Mouse (Mus musculus): ENCODE results near the gene Nsmf. TPM values are rescaled to one million over a fixed set of nuclear protein-coding genes. Genes with fewer than 3 reads are reported as not detected.

The Nsmf gene
- polyA plus RNA-seq (2014; fragmentation: Illumina TruSeq; extraction: RNeasy Lipid Tissue Mini Kit (QIAGEN cat#74804)): 3.6 TPM

DNA sequence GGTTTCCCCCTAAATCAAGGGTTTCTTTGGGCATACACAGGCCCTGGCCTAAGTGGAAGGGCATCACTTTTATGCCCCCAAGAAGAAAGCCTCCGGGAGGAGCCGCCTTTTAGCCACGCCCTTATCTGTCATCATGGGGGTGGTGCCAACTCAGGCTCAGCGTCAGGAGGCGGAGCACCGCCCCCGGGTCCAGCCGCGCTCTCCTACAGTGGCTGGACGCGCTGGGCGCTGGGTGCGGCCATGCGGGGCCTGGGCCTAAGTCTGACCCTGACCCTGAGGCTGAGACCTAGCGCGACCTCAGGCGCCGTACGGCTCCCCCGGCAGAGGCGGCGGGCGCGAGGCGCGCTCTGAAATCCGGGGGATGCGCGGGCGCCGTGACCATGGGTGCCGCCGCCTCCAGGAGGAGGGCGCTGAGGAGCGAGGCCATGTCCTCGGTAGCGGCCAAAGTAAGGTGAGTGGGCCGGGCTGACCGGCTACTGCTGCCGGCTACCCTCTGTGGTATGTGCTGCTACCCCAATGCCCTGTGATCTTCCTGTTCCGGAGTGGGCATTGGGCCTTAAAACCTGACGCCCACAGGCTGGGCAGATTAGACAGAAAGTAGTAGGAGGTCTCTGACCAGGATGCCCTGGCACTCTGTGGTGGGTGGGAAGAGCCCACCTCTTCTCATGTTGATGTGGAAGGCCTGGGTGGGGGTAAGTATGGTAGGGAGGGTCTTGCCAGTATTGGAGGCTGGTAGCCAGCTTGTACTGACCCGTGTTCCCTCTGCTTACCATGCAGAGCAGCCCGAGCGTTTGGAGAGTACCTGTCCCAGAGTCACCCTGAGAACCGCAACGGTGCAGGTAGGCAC, at the start of gene Nsmf:
Gene Nsmf (plus strand): TSS at position 135 of the 847 bp plus-strand sequence.

DNA sequence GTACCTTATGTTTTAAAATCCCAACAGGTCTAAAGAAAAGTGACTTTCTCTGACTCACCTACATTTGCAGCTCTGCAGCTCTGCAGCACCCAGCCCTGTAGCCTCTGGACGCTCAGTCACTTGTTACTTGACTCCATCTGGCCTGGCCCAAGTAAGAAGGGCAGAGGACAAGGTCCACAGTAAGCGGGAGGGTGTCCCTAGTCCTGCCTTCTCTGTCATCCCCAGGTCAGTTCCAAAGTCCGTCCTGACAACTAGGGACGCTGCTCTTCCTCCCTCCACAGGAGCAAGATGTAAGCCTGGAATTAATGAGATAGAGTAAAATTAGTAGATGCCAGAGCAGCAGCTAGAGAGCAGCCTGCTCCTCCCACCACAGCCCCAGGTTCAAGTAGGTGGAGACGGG, 25.9 kb downstream of the Nsmf start, which contains the start of gene Entpd8:
Gene Entpd8 (plus strand): TSS at position 229 of the 400 bp plus-strand sequence.

GRCm38 (mm10) chr2:25095109-25095850, 41.1 kb downstream of the Nsmf start, which contains the start of gene Noxa1:
TSS of gene Noxa1 (minus strand) at chr2:25095149.

Other genes with a start within 250 kb of the Nsmf start
- 18.0 TPM for gene Ehmt1, start 134.7 kb upstream of the Nsmf start, polyA plus RNA-seq (2014; fragmentation: Illumina TruSeq; extraction: RNeasy Lipid Tissue Mini Kit (QIAGEN cat#74804))
- gene Arrdc1, start 119.1 kb upstream of the Nsmf start, polyA plus RNA-seq (2014; fragmentation: Illumina TruSeq; extraction: RNeasy Lipid Tissue Mini Kit (QIAGEN cat#74804)): 2.7 TPM
- gene Zmynd19, start 104.6 kb upstream of the Nsmf start, polyA plus RNA-seq (2014; fragmentation: Illumina TruSeq; extraction: RNeasy Lipid Tissue Mini Kit (QIAGEN cat#74804)): 15.8 TPM
- gene Dph7, start 92.0 kb upstream of the Nsmf start, polyA plus RNA-seq (2014; fragmentation: Illumina TruSeq; extraction: RNeasy Lipid Tissue Mini Kit (QIAGEN cat#74804)): 4.2 TPM
- gene Mrpl41, start 79.3 kb upstream of the Nsmf start, polyA plus RNA-seq (2014; fragmentation: Illumina TruSeq; extraction: RNeasy Lipid Tissue Mini Kit (QIAGEN cat#74804)): 29.2 TPM
- gene Pnpla7, start 78.3 kb upstream of the Nsmf start, polyA plus RNA-seq (2014; fragmentation: Illumina TruSeq; extraction: RNeasy Lipid Tissue Mini Kit (QIAGEN cat#74804)): 9.5 TPM
- not detected for gene Entpd8, start 25.9 kb downstream of the Nsmf start, polyA plus RNA-seq (2014; fragmentation: Illumina TruSeq; extraction: RNeasy Lipid Tissue Mini Kit (QIAGEN cat#74804))
- gene Noxa1, start 40.8 kb downstream of the Nsmf start, polyA plus RNA-seq (2014; fragmentation: Illumina TruSeq; extraction: RNeasy Lipid Tissue Mini Kit (QIAGEN cat#74804)): not detected
- gene Nrarp, start 126.4 kb downstream of the Nsmf start, polyA plus RNA-seq (2014; fragmentation: Illumina TruSeq; extraction: RNeasy Lipid Tissue Mini Kit (QIAGEN cat#74804)): 4.8 TPM
- 2.8 TPM for gene Tor4a, start 142.5 kb downstream of the Nsmf start, polyA plus RNA-seq (2014; fragmentation: Illumina TruSeq; extraction: RNeasy Lipid Tissue Mini Kit (QIAGEN cat#74804))
- gene Nelfb, start 157.1 kb downstream of the Nsmf start, polyA plus RNA-seq (2014; fragmentation: Illumina TruSeq; extraction: RNeasy Lipid Tissue Mini Kit (QIAGEN cat#74804)): 4.4 TPM
- gene Stpg3, start 160.3 kb downstream of the Nsmf start, polyA plus RNA-seq (2014; fragmentation: Illumina TruSeq; extraction: RNeasy Lipid Tissue Mini Kit (QIAGEN cat#74804)): not detected
- not detected for gene Fam166a, start 164.4 kb downstream of the Nsmf start, polyA plus RNA-seq (2014; fragmentation: Illumina TruSeq; extraction: RNeasy Lipid Tissue Mini Kit (QIAGEN cat#74804))
- gene Tubb4b, start 170.3 kb downstream of the Nsmf start, polyA plus RNA-seq (2014; fragmentation: Illumina TruSeq; extraction: RNeasy Lipid Tissue Mini Kit (QIAGEN cat#74804)): 43.8 TPM
- gene Slc34a3, start 180.0 kb downstream of the Nsmf start, polyA plus RNA-seq (2014; fragmentation: Illumina TruSeq; extraction: RNeasy Lipid Tissue Mini Kit (QIAGEN cat#74804)): not detected
- gene Rnf224, start 182.4 kb downstream of the Nsmf start, polyA plus RNA-seq (2014; fragmentation: Illumina TruSeq; extraction: RNeasy Lipid Tissue Mini Kit (QIAGEN cat#74804)): not detected
- not detected for gene Rnf208, start 187.9 kb downstream of the Nsmf start, polyA plus RNA-seq (2014; fragmentation: Illumina TruSeq; extraction: RNeasy Lipid Tissue Mini Kit (QIAGEN cat#74804))
- not detected for gene Cysrt1, start 188.1 kb downstream of the Nsmf start, polyA plus RNA-seq (2014; fragmentation: Illumina TruSeq; extraction: RNeasy Lipid Tissue Mini Kit (QIAGEN cat#74804))
- 0.83 TPM for gene AL732309.1, start 192.5 kb downstream of the Nsmf start, polyA plus RNA-seq (2014; fragmentation: Illumina TruSeq; extraction: RNeasy Lipid Tissue Mini Kit (QIAGEN cat#74804))
- not detected for gene Tmem203, start 201.1 kb downstream of the Nsmf start, polyA plus RNA-seq (2014; fragmentation: Illumina TruSeq; extraction: RNeasy Lipid Tissue Mini Kit (QIAGEN cat#74804))
- 0.31 TPM for gene Tprn, start 208.3 kb downstream of the Nsmf start, polyA plus RNA-seq (2014; fragmentation: Illumina TruSeq; extraction: RNeasy Lipid Tissue Mini Kit (QIAGEN cat#74804))
- gene Ssna1, start 218.1 kb downstream of the Nsmf start, polyA plus RNA-seq (2014; fragmentation: Illumina TruSeq; extraction: RNeasy Lipid Tissue Mini Kit (QIAGEN cat#74804)): 0.80 TPM
- gene Anapc2, start 218.1 kb downstream of the Nsmf start, polyA plus RNA-seq (2014; fragmentation: Illumina TruSeq; extraction: RNeasy Lipid Tissue Mini Kit (QIAGEN cat#74804)): 7.8 TPM
- not detected for gene Tmem210, start 233.8 kb downstream of the Nsmf start, polyA plus RNA-seq (2014; fragmentation: Illumina TruSeq; extraction: RNeasy Lipid Tissue Mini Kit (QIAGEN cat#74804))
- not detected for gene Lrrc26, start 235.6 kb downstream of the Nsmf start, polyA plus RNA-seq (2014; fragmentation: Illumina TruSeq; extraction: RNeasy Lipid Tissue Mini Kit (QIAGEN cat#74804))